Mouse (Mus musculus): Measurements from ENCODE around the gene Hoxc10.

GRCm38 (mm10) chr15:102919336-102920180 is 47.0 kb upstream of the Hoxc10 start:
- TF ChIP-seq POLR2A (IDR thresholded peaks at IDR 0.05; ENCODE audit: extremely low read depth, insufficient read depth, low read length), result no peak
- TF ChIP-seq CTCF (IDR thresholded peaks at IDR 0.05; ENCODE audit: low read depth, low read length), result no peak

Measured in liver, adult 2 months (tissue).